Mouse (Mus musculus) urinary bladder, postnatal 14 days (tissue): ENCODE data around the gene Tmem210.

Experiments
- DNase-seq: peaks from one replicate; pipeline ENCODE4 v3.0.0; 2021; ENCODE audit warnings: low spot score

The Tmem210 gene

GRCm38 (mm10) chr2:25297093-25297492, 9.1 kb downstream of the Tmem210 start:
- DNase-seq, result no peak

DNA sequence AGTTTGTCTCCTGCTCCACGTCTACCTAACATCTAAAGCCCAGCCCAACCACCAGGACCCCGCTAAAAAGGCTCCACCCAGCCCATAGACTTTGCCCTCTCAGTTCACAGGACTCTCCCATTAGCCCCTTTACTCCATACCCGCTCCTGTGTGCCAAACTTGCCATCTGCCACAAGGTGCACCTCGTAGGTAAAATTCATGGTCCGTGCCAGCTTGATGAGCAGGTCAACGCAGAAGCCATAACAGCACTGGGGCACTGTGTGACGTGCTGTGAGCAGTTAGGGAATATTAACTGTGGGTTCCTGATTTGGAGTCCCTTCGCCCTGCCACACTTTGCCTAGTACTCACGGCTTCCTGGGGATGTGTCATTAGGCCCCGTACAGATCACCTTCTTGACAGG, 10.1 kb downstream of the Tmem210 start:
- no peak for DNase-seq

DNA sequence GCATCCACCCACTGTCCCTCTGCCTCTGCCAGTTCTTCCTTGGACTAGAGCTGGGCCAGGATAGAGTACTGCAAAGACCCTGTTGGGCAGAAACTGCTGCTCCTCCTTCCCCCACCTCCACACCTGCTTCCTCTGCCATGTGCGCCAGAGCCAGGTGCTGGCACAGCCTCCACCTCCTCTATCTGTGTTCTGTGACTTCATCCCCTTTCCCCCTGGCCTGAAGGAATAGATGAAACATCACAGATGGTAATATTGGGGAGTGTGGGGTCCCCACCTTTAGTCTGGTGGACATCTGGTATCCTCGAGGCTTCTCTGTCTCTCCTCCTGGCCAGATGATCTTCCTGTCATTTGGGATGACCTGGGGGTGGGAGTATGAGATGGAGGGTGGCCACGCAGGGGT, 15.5 kb downstream of the Tmem210 start:
- no peak for DNase-seq

- DNase-seq, result no peak
Measured at GRCm38 (mm10) chr2:25303931-25304656, 16.1 kb downstream of the Tmem210 start.

DNA sequence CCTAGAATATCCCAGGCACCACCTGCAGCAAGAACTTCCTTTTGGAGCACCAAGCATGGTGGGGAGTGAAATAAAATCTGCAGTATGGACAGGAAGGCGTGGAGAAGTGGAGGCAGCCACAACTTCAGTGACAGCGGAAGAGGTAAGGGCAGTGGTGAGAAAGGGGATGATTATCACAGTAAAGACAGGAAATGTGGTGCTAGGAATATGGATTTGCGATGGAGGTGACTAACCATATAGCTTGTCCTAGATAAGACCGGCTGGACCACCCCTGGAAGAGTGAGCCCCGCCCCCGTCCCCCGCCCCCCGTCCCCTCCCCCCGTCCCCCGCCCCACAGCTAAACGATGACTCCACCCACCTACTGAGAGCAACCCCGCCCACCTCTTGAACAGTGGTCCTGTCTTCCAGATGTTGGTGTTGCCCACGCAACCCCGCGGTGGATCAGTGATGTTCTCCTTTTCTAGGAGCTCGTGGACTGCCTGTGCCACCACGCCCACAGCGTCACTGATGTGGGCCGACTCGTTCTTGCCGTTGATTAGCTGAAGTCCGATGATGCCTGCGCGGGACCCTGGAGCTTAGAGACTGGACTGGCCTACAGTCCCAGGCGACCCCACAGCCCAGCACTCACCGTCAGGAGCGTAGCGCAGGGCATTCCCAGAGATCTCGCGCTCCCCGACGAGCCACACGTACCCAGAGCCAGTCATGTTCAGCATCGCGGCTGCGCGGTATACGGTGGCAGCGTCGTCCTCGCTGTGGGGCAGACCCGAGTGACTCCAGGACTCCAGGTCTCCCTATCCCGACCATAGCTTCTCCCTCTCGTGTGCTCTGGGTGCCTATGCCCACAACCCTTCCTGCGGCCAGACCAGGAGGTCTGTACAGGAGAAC, 17.0 kb downstream of the Tmem210 start:
- DNase-seq, result no peak

GRCm38 (mm10) chr2:25305587-25306359, 17.8 kb downstream of the Tmem210 start:
- no peak for DNase-seq

DNA sequence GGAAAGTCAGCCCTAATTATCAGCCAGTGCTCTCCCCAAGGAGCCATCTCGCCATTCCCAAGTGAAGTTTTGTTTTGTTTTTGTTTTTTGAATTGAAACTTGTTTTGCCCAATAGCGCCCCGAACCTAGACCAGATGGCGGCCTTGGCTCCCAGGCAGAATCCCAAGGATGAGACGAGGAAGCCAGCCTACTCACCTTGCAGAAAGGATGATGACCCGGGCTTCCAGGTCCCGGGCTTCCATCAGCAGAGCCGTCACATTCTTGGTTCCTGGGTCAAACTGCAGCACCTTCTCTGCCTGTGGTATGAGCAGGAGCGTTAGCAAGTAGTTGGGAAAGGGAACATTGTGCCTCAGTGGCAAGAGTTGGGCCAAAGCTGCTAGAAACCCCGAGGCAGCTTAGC, 22.2 kb downstream of the Tmem210 start:
- no peak for DNase-seq

DNA sequence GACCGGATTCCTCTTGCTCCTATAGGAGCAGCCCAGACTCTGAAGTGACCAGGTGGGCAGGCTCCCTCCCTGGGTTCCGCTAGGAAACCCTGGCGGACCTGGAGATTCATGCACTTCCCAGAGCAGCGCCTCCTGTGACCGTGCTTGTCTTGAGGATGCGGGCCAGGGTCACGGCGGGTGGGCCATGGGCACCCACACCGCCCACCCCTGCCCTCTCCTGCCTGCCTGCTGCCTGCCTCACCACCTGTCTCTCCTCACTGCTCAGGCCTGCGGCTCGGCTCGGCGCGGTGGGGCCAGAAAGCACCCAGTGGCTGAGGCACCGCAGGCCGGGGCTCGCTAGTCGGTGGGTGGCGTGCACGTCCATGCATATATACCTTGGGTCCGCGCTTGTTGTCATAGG, 23.0 kb downstream of the Tmem210 start:
- DNase-seq, result no peak

- no peak for DNase-seq
Measured at GRCm38 (mm10) chr2:25311491-25311891, 23.5 kb downstream of the Tmem210 start.

DNA sequence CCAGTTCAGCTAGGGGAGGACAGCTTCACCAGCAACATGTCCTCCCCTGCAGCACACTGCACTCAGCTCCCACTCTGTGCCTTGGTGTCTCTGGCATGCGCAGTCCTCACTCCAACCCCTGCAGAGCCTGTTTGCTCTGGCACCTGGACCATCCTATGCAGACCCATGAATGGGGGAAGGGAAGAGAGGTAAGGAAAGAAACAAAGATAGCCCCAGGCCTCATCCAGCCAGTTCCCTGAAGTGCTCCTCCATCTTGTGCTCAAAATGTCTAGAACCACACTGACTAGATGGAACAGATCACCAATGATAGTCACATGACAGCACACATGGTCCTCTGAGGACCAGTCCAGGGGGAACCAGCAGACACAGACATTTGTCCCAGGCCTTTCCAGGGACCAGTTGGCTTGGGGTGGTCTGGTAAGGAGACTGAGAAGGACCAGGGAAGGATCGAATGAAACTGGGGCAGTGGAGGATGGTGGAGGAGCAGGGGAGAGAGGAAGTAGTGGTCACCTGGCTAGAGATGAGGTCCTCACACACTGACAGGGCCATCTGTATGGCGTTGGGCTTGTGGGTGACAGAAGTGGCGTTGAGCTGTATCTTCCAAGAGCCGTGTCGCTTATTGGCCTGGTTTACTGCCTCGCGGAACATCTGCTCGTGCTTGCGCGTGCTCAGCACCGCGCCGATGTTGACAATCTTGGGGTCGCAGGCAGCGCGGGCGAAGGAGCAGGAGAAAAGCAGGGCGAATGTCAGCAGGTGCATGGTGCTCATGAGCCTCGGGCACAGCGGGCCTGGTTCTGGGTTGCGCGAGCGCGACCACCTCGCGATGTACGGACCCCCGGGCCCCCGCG, 30.4 kb downstream of the Tmem210 start:
- no peak for DNase-seq

- DNase-seq, result peak; percentile 69
Measured at GRCm38 (mm10) chr2:25318971-25319773, 31.2 kb downstream of the Tmem210 start, which contains the start of gene Grin1. TSS of gene Grin1 (minus strand) at chr2:25319187.

DNA sequence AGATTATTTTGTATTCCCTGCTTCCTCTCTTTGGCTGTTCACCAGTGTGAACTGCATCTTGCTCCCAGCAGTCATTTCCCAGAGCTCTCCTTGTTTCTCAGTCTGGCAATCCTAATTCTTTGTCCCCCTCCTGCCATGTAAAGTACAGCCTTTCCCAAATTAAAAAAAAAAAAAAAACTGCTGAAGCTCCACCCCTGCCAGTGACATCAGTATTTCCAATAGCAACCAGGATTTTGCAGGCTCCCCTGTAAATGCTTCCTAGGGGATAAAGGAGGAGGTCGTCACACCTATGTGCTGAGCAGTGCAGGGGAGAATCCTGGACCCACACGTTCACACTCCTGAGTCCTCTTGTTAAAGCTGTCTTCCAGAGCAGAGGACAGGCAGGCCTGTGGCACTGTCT, 32.1 kb downstream of the Tmem210 start:
- no peak for DNase-seq

DNA sequence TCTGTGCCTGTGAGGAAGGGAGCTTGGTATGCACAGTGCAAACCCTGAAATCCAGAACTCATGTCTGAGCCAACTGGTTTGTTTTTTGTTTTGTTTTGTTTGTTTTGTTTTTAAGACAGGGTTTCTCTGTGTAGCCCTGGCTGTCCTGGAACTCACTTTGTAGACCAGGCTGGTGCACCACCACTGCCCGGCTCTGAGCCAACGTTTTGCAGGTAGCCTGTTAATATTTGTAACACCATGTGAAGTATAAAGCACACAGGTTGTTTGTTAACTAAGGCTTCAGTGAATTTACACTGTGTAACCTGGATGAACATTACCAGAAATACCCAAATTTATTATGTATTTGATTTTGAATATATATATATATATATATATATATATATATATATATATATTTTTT, 38.1 kb downstream of the Tmem210 start:
- no peak for DNase-seq

DNA sequence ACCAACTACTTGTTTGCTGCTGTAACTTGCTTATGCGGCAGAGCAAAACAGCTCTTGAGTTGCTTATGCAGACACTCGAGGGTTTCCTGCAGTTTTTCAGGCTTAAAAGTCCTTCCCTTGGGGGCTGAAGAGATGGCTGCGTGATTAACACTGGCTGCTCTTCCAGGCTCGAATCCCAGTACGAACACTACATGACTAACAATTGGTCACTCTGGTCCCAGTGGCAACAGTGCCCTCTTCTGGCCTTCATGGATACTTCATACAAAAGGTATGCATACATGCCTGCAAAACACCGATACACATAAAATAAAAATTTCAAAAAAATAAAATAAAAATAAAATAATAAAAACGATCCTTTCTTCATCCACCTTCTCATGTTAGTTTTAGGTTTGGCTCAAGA, 40.5 kb downstream of the Tmem210 start:
- peak; percentile 41 for DNase-seq

- DNase-seq, result no peak
Measured at GRCm38 (mm10) chr2:25331470-25331869, 43.5 kb downstream of the Tmem210 start.

DNA sequence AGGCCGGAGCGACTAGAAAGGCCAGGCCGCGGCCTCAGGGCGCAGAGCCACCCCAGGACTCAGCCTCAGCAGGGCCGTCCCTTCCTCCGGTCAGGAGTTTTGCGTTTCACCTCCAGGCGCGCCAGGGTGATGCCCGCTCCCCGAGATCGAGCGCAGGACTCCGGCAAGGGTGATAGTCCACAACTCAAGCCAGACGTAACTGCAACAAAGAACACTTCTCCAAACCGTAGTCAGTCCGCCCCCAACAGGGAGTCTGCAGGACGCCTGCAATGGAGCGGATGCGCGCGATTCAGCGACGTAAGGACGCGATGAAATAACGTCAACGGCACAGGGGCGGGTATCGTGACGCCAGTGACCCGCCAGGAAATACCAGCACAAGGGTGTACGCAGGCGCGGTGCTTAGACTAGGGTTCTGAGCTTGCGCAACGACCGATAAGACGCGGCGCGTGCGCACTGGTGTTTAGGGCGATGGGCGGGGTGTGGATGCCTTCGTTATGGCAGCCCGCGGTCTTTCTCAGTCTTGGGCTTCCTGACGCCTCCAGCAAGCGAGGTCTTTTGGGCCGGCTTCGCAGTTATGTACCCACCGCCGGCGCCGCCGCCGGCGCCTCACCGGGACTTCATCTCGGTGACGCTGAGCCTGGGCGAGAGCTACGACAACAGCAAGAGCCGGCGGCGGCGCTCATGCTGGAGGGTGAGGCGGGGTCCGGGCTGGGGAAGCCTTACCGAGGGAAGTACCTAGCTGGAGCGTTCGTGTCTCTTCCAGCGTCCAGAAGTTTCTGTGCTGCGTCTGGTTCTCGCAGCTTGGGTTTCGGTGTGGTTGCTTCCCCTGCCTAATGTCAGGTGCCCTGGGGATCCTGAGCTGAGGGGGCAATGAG, 44.6 kb downstream of the Tmem210 start, which contains the start of gene Man1b1:
Man1b1 (plus strand) TSS at position 53 of the 875 bp plus-strand sequence.
- peak; percentile 100 for DNase-seq

DNA sequence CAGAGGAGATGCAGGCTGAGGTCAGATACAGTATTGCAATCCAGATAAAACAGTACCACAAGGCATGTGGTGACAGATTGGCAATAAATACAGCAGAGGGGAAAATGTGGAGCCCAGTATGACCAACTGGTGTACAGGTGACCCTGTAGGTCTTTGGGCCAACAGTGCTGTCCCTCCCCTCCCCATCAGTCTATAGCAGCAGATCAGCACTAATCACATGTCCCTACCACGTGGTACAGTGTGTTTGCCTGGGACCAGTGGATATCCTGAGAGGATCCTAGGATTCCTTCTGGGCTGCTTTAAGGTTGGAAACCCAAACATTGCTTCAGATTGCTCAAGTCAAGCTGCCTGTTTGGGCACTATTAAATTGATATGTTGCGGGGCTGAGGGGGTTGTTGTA, 45.6 kb downstream of the Tmem210 start:
- DNase-seq, result no peak

- DNase-seq, result no peak
Measured at GRCm38 (mm10) chr2:25338303-25338702, 50.4 kb downstream of the Tmem210 start.
